Mouse (Mus musculus): ENCODE results near the gene Fbxo47. TPM values are rescaled to one million over a fixed set of nuclear protein-coding genes. Genes with fewer than 3 reads are reported as not detected.
"Not testable (repeated sequence)": the region's sequence is repeated elsewhere in the genome, so short reads cannot be mapped to it uniquely, and the experiment has no call there.

Gene Fbxo47
- polyA plus RNA-seq, 1 experiment from 2014 or later, result 0.64 TPM

GRCm38 (mm10) chr11:97904801-97905200, 20.8 kb upstream of the Fbxo47 start:
- WGBS, result 91% methylated on average over 13 of the region's 13 CpGs
- no peaks in the 10 kb centered on the region for H3K27me3 ChIP-seq (ENCODE audit: poor library complexity, severe bottlenecking)

GRCm38 (mm10) chr11:97901806-97902205, 17.9 kb upstream of the Fbxo47 start:
- H3K27ac ChIP-seq, result no peak overlapping the region
- no peak overlapping the region for H3K4me3 ChIP-seq
- no peaks in the 10 kb centered on the region for H3K36me3 ChIP-seq (replicated peaks)
- H3K4me1 ChIP-seq, result no peaks in the 10 kb centered on the region
- no peaks in the 10 kb centered on the region for H3K27me3 ChIP-seq (ENCODE audit: poor library complexity, severe bottlenecking)
- DNase-seq (ENCODE audit: extremely low spot score, low spot score), result no peak
- no peaks in the 10 kb centered on the region for H3K9me3 ChIP-seq
- 86% methylated on average over 6 of the region's 6 CpGs for WGBS

More at GRCm38 (mm10) chr11:97904801-97905200, 20.8 kb upstream of the Fbxo47 start:
- no peak for DNase-seq (ENCODE audit: extremely low spot score, low spot score)
- no peaks in the 10 kb centered on the region for H3K36me3 ChIP-seq (replicated peaks)
- no peaks in the 10 kb centered on the region for H3K4me1 ChIP-seq
- no peaks in the 10 kb centered on the region for H3K9me3 ChIP-seq
- no peak overlapping the region for H3K27ac ChIP-seq
- H3K4me3 ChIP-seq, result no peak overlapping the region

- H3K27me3 ChIP-seq (ENCODE audit: poor library complexity, severe bottlenecking), result no peaks in the 10 kb centered on the region
- peak; percentile 84 for DNase-seq (ENCODE audit: extremely low spot score, low spot score)
- H3K4me3 ChIP-seq, result no peak overlapping the region
- H3K4me1 ChIP-seq, result no peaks in the 10 kb centered on the region
- H3K9me3 ChIP-seq, result no peaks in the 10 kb centered on the region
- no peak overlapping the region for H3K27ac ChIP-seq
- 13% methylated on average over 2 of the region's 2 CpGs for WGBS
- no peaks in the 10 kb centered on the region for H3K36me3 ChIP-seq (replicated peaks)
Measured at GRCm38 (mm10) chr11:97899822-97900221, 15.9 kb upstream of the Fbxo47 start.

GRCm38 (mm10) chr11:97897568-97898185, 13.7 kb upstream of the Fbxo47 start:
- H3K36me3 ChIP-seq (replicated peaks), result no peaks in the 10 kb centered on the region
- DNase-seq (ENCODE audit: extremely low spot score, low spot score), result no peak
- H3K27ac ChIP-seq, result no peak overlapping the region
- no peak overlapping the region for H3K4me3 ChIP-seq
- no peaks in the 10 kb centered on the region for H3K9me3 ChIP-seq
- H3K4me1 ChIP-seq, result no peaks in the 10 kb centered on the region
- no peaks in the 10 kb centered on the region for H3K27me3 ChIP-seq (ENCODE audit: poor library complexity, severe bottlenecking)
- WGBS, result 81% methylated on average over 3 of the region's 3 CpGs

GRCm38 (mm10) chr11:97896655-97897054, 12.7 kb upstream of the Fbxo47 start:
- 82% methylated on average over 4 of the region's 4 CpGs for WGBS

GRCm38 (mm10) chr11:97891821-97892220, 7.9 kb upstream of the Fbxo47 start:
- no peaks in the 10 kb centered on the region for H3K4me1 ChIP-seq
- no peak overlapping the region for H3K4me3 ChIP-seq
- H3K9me3 ChIP-seq, result no peaks in the 10 kb centered on the region
- H3K27ac ChIP-seq, result no peak overlapping the region
- no peaks in the 10 kb centered on the region for H3K27me3 ChIP-seq (ENCODE audit: poor library complexity, severe bottlenecking)
- H3K36me3 ChIP-seq (replicated peaks), result no peaks in the 10 kb centered on the region
- no peak for DNase-seq (ENCODE audit: extremely low spot score, low spot score)
- 74% methylated on average over 5 of the region's 5 CpGs for WGBS

More at GRCm38 (mm10) chr11:97896655-97897054, 12.7 kb upstream of the Fbxo47 start:
- no peak for DNase-seq (ENCODE audit: extremely low spot score, low spot score)
- H3K4me3 ChIP-seq, result no peak overlapping the region
- H3K27ac ChIP-seq, result no peak overlapping the region
- no peaks in the 10 kb centered on the region for H3K9me3 ChIP-seq
- H3K36me3 ChIP-seq (replicated peaks), result no peaks in the 10 kb centered on the region
- no peaks in the 10 kb centered on the region for H3K4me1 ChIP-seq
- no peaks in the 10 kb centered on the region for H3K27me3 ChIP-seq (ENCODE audit: poor library complexity, severe bottlenecking)

GRCm38 (mm10) chr11:97885296-97885915, 1.5 kb upstream of the Fbxo47 start:
- Histone ChIP-seq H3K27me3 (ENCODE audit: poor library complexity, severe bottlenecking) (no peaks in the 10 kb centered on the region), H3K9me3 (no peaks in the 10 kb centered on the region), H3K36me3 (replicated peaks) (no peaks in the 10 kb centered on the region), H3K27ac (0 out of 2 replicates have a peak overlapping the region, but pooled peaks have one; percentile 91), H3K4me1 (peaks cover 6% of the 10 kb centered on the region), H3K4me3 (peak overlapping the region; percentile 68; the same call in 1 of the 2 replicates)
- 93% methylated on average over 2 of the region's 2 CpGs for WGBS
- no peak for DNase-seq (ENCODE audit: extremely low spot score, low spot score)

- peak overlapping the region; percentile 91 for H3K27ac ChIP-seq
- 30% methylated on average over 7 of the region's 7 CpGs for WGBS
- no peak for DNase-seq (ENCODE audit: extremely low spot score, low spot score)
Measured at GRCm38 (mm10) chr11:97884601-97885185, 739 bp upstream of the Fbxo47 start.

GRCm38 (mm10) chr11:97883542-97883917, 424 bp downstream of the Fbxo47 start:
- Histone ChIP-seq H3K27me3 (ENCODE audit: poor library complexity, severe bottlenecking) (no peaks in the 10 kb centered on the region), H3K4me3 (peak overlapping the region; percentile 68)
- WGBS, result 7% methylated on average over 26 of the region's 26 CpGs

More at GRCm38 (mm10) chr11:97884601-97885185, 739 bp upstream of the Fbxo47 start:
- H3K4me1 ChIP-seq, result peaks cover 6% of the 10 kb centered on the region
- H3K36me3 ChIP-seq (replicated peaks), result no peaks in the 10 kb centered on the region
- H3K4me3 ChIP-seq, result peak overlapping the region; percentile 68
- no peaks in the 10 kb centered on the region for H3K27me3 ChIP-seq (ENCODE audit: poor library complexity, severe bottlenecking)
- H3K9me3 ChIP-seq, result no peaks in the 10 kb centered on the region

GRCm38 (mm10) chr11:97880362-97880761, 3.6 kb downstream of the Fbxo47 start:
- peaks cover 6% of the 10 kb centered on the region for H3K4me1 ChIP-seq
- 95% methylated on average over 4 of the region's 4 CpGs for WGBS
- no peaks in the 10 kb centered on the region for H3K27me3 ChIP-seq (ENCODE audit: poor library complexity, severe bottlenecking)
- no peaks in the 10 kb centered on the region for H3K36me3 ChIP-seq (replicated peaks)
- H3K27ac ChIP-seq, result no peak overlapping the region
- no peaks in the 10 kb centered on the region for H3K9me3 ChIP-seq
- no peak for DNase-seq (ENCODE audit: extremely low spot score, low spot score)
- no peak overlapping the region for H3K4me3 ChIP-seq

More at GRCm38 (mm10) chr11:97883542-97883917, 424 bp downstream of the Fbxo47 start:
- Histone ChIP-seq H3K4me1 (peaks cover 6% of the 10 kb centered on the region), H3K9me3 (no peaks in the 10 kb centered on the region), H3K36me3 (replicated peaks) (no peaks in the 10 kb centered on the region), H3K27ac (peak overlapping the region; percentile 91)
- peak; percentile 75 for DNase-seq (ENCODE audit: extremely low spot score, low spot score)

- DNase-seq (ENCODE audit: extremely low spot score, low spot score), result no peak
- Histone ChIP-seq H3K4me3 (no peak overlapping the region), H3K4me1 (no peaks in the 10 kb centered on the region), H3K27me3 (ENCODE audit: poor library complexity, severe bottlenecking) (no peaks in the 10 kb centered on the region), H3K9me3 (no peaks in the 10 kb centered on the region), H3K36me3 (replicated peaks) (no peaks in the 10 kb centered on the region), H3K27ac (no peak overlapping the region)
- WGBS, result 82% methylated on average over 2 of the region's 2 CpGs
Measured at GRCm38 (mm10) chr11:97877341-97877740, 6.6 kb downstream of the Fbxo47 start.

GRCm38 (mm10) chr11:97874396-97874795, 9.6 kb downstream of the Fbxo47 start:
- H3K4me1 ChIP-seq, result no peaks in the 10 kb centered on the region
- H3K36me3 ChIP-seq (replicated peaks), result no peaks in the 10 kb centered on the region
- no peak overlapping the region for H3K4me3 ChIP-seq
- no peaks in the 10 kb centered on the region for H3K9me3 ChIP-seq
- no peak overlapping the region for H3K27ac ChIP-seq
- no peaks in the 10 kb centered on the region for H3K27me3 ChIP-seq (ENCODE audit: poor library complexity, severe bottlenecking)
- WGBS, result 91% methylated on average over 1 of the region's 1 CpGs
- no peak for DNase-seq (ENCODE audit: extremely low spot score, low spot score)

GRCm38 (mm10) chr11:97872378-97872777, 11.6 kb downstream of the Fbxo47 start:
- H3K36me3 ChIP-seq (replicated peaks); DNase-seq (ENCODE audit: extremely low spot score, low spot score); H3K4me1 ChIP-seq; H3K9me3 ChIP-seq; H3K4me3 ChIP-seq; H3K27ac ChIP-seq; H3K27me3 ChIP-seq (ENCODE audit: poor library complexity, severe bottlenecking): not testable (repeated sequence)
- 90% methylated on average over 5 of the region's 5 CpGs for WGBS

Data from forebrain, embryonic 10.5 days (tissue).